Mouse (Mus musculus) heart, embryonic 13.5 days (tissue): ENCODE data around the gene Il12rb1. TPM values are rescaled to one million over a fixed set of nuclear protein-coding genes. Genes with fewer than 3 reads are reported as not detected.

Source experiments
- ATAC-seq: fragments of 200-750 bp; cut with Nextera tagmentation; 2 replicates; pipeline ENCODE4 v1.8.0; 2017; ENCODE audit warnings: moderate TSS enrichment; ENCODE audit not compliant: insufficient number of reproducible peaks, low FRiP score, low TSS enrichment; ENCODE audit errors: extremely low read depth
- H3K27ac ChIP-seq: fragments of 300-500 bp; sonication (generic); replicated peaks from 2 replicates; pipeline ENCODE4 v1.5.1; 2015; ENCODE audit warnings: moderate library complexity, mild to moderate bottlenecking, inconsistent platforms
- H3K27me3 ChIP-seq: fragments of 300-500 bp; sonication (generic); replicated peaks from 2 replicates; pipeline ENCODE4 v1.6.1; 2015; ENCODE audit warnings: mild to moderate bottlenecking, inconsistent platforms
- H3K36me3 ChIP-seq: fragments of 300-500 bp; sonication (generic); 2 replicates; pipeline ENCODE4 v1.6.1; 2015; ENCODE audit warnings: mild to moderate bottlenecking, inconsistent platforms
- H3K4me1 ChIP-seq: fragments of 300-500 bp; sonication (generic); 2 replicates; pipeline ENCODE4 v1.6.1; 2015; ENCODE audit warnings: inconsistent platforms
- H3K4me2 ChIP-seq: fragments of 300-500 bp; sonication (generic); 2 replicates; pipeline ENCODE4 v1.6.1; 2015; ENCODE audit warnings: inconsistent platforms, mild to moderate bottlenecking, moderate library complexity
- H3K4me3 ChIP-seq: fragments of 300-500 bp; sonication (generic); 2 replicates; pipeline ENCODE4 v1.5.1; 2015; ENCODE audit warnings: moderate library complexity, mild to moderate bottlenecking, inconsistent platforms
- H3K9ac ChIP-seq: fragments of 300-500 bp; sonication (generic); 2 replicates; pipeline ENCODE4 v1.6.1; 2015; ENCODE audit warnings: inconsistent platforms, mild to moderate bottlenecking, moderate library complexity
- H3K9me3 ChIP-seq: fragments of 300-500 bp; sonication (generic); 2 replicates; pipeline ENCODE4 v1.6.1; 2016; ENCODE audit warnings: inconsistent platforms
- whole genome bisulfite sequencing: fragments of 180-500 bp; shearing (Covaris S2); methylation state at CpG from one replicate; pipeline ENCODE4 v1.1.7; 2015; ENCODE audit warnings: mixed read lengths; 5-methylcytosine and 5-hydroxymethylcytosine counted together
- polyA plus RNA-seq: library from polyadenylated mRNA; unstranded; fragments of >200 nt; fragmentation: Nextera tagmentation; extraction: Ambion mirVana; gene quantifications from 2 replicates; pipeline ENCODE4 v1.2.1, GENCODE M21; 2015

The Il12rb1 gene
- polyA plus RNA-seq, result not detected in 2 replicates

DNA sequence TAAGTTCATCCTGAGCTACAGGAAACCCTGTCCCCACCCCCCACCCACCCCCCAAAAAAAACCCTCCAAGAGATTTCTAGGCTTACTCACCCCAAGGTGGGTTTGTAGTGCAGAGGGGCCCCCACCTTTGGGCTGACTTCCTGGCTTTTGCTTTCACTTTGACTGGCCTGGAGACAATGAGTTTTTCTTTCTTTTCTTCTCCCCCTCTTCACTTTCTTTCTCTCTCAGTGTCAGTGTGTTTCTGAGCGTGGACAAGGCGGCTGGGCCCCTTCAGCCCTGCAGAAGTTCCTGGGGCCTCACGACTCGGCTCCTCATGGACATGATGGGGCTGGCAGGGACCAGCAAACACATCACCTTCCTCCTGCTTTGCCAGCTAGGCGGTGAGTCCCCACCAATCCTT, at the start of gene Il12rb1:
Gene Il12rb1, plus strand, starts transcription at position 211 of the 400 bp plus-strand sequence.
- H3K4me2 ChIP-seq, result no peak within 1 kb of the TSS
- no peak for ATAC-seq
- 72% methylated on average over 5 of the region's 5 CpGs for WGBS

GRCm38 (mm10) chr8:70758616-70759561, 49.4 kb upstream of the Il12rb1 start:
- no peak overlapping the region for H3K9ac ChIP-seq
- no peaks in the 10 kb centered on the region for H3K9me3 ChIP-seq
- H3K36me3 ChIP-seq, result peaks cover 37% of the 10 kb centered on the region
- ATAC-seq, result no peak
- no peaks in the 10 kb centered on the region for H3K27me3 ChIP-seq
- WGBS, result 68% methylated on average over 19 of the region's 19 CpGs
- 0 out of 2 replicates have a peak overlapping the region, but pooled peaks have one; percentile 73 for H3K4me3 ChIP-seq
- H3K4me1 ChIP-seq, result peaks cover 40% of the 10 kb centered on the region
- H3K27ac ChIP-seq, result no peak overlapping the region
- peak overlapping the region; percentile 96 for H3K4me2 ChIP-seq

More for the DNA sequence above, at the start of gene Il12rb1:
- H3K9me3 ChIP-seq, result no peaks in the 10 kb centered on the region
- H3K36me3 ChIP-seq, result no peaks in the 10 kb centered on the region
- H3K4me1 ChIP-seq, result peaks cover 13% of the 10 kb centered on the region
- no peak within 1 kb of the TSS for H3K27ac ChIP-seq
- H3K9ac ChIP-seq, result no peak within 1 kb of the TSS
- H3K4me3 ChIP-seq, result no peak within 1 kb of the TSS
- peaks cover 72% of the 10 kb centered on the region for H3K27me3 ChIP-seq

GRCm38 (mm10) chr8:70760350-70760749, 47.9 kb upstream of the Il12rb1 start:
- Histone ChIP-seq H3K36me3 (peaks cover 37% of the 10 kb centered on the region), H3K4me3 (peak overlapping the region; percentile 73), H3K4me2 (peak overlapping the region; percentile 96), H3K9ac (peak overlapping the region; percentile 91), H3K4me1 (peaks cover 36% of the 10 kb centered on the region), H3K27me3 (no peaks in the 10 kb centered on the region; the same call in 1 of the 2 replicates), H3K27ac (peak overlapping the region; percentile 76), H3K9me3 (no peaks in the 10 kb centered on the region)
- no peak for ATAC-seq
- 1% methylated on average over 22 of the region's 22 CpGs for whole genome bisulfite sequencing

GRCm38 (mm10) chr8:70760775-70761406, 47.4 kb upstream of the Il12rb1 start, which contains the start of gene Mpv17l2:
Gene Mpv17l2, minus strand, starts transcription at chr8:70760946.
- peak; percentile 93 for ATAC-seq
- under 1% methylated on average over 55 of the region's 55 CpGs for whole genome bisulfite sequencing
- Histone ChIP-seq H3K9ac (peak within 1 kb of the TSS; percentile 91), H3K36me3 (peaks cover 36% of the 10 kb centered on the region), H3K4me1 (peaks cover 37% of the 10 kb centered on the region), H3K27me3 (no peaks in the 10 kb centered on the region; the same call in 1 of the 2 replicates), H3K9me3 (no peaks in the 10 kb centered on the region), H3K27ac (peak within 1 kb of the TSS; percentile 76), H3K4me2 (peak within 1 kb of the TSS; percentile 96), H3K4me3 (peak within 1 kb of the TSS; percentile 73)

- H3K4me1 ChIP-seq, result peaks cover 49% of the 10 kb centered on the region
- no peak overlapping the region for H3K4me2 ChIP-seq
- WGBS, result 72% methylated on average over 1 of the region's 1 CpGs
- H3K36me3 ChIP-seq, result peaks cover 24% of the 10 kb centered on the region
- no peak overlapping the region for H3K9ac ChIP-seq
- no peak for ATAC-seq
- 0 out of 2 replicates have a peak overlapping the region, but pooled peaks have one; percentile 22 for H3K27ac ChIP-seq
- H3K27me3 ChIP-seq, result no peaks in the 10 kb centered on the region; the same call in 1 of the 2 replicates
- H3K9me3 ChIP-seq, result no peaks in the 10 kb centered on the region
- H3K4me3 ChIP-seq, result no peak overlapping the region
Observed at GRCm38 (mm10) chr8:70762118-70762517, 46.1 kb upstream of the Il12rb1 start.

- no peak overlapping the region for H3K4me2 ChIP-seq
- 9% methylated on average over 3 of the region's 3 CpGs for WGBS
- H3K27me3 ChIP-seq, result peaks cover 6% of the 10 kb centered on the region; the same call in 1 of the 2 replicates
- H3K36me3 ChIP-seq, result peaks cover 23% of the 10 kb centered on the region
- H3K4me3 ChIP-seq, result no peak overlapping the region
- ATAC-seq, result no peak
- H3K9me3 ChIP-seq, result no peaks in the 10 kb centered on the region
- peaks cover 49% of the 10 kb centered on the region for H3K4me1 ChIP-seq
- no peak overlapping the region for H3K27ac ChIP-seq
- H3K9ac ChIP-seq, result no peak overlapping the region
Observed at GRCm38 (mm10) chr8:70763354-70763753, 44.9 kb upstream of the Il12rb1 start.

DNA sequence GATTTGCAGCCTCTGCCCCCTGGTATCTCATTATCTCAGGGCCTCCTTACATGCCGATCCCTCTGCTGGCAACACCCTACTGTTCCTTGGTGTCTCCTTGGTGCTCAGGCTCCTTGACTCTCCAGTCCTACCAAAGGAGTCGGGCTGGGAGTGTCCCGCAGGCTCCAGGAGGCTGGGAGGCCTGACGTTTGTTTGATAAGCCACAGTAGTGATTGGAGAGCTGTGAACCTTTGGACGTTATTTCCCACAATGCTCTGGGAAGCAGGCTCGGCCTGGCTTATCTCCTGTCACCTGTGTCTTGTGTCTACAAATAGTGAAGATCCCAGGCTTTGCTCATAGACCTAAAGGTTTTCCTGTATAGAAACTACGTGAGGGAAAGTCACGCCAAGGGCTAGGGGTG, 44.2 kb upstream of the Il12rb1 start:
- Histone ChIP-seq H3K9ac (peak overlapping the region; percentile 25; the same call in 1 of the 2 replicates), H3K4me3 (no peak overlapping the region), H3K4me1 (peaks cover 44% of the 10 kb centered on the region), H3K27me3 (peaks cover 6% of the 10 kb centered on the region; the same call in 1 of the 2 replicates), H3K36me3 (peaks cover 24% of the 10 kb centered on the region), H3K4me2 (no peak overlapping the region), H3K27ac (peak overlapping the region; percentile 12; the same call in 1 of the 2 replicates), H3K9me3 (no peaks in the 10 kb centered on the region)
- WGBS, result 46% methylated on average over 8 of the region's 8 CpGs
- no peak for ATAC-seq

GRCm38 (mm10) chr8:70764676-70765075, 43.6 kb upstream of the Il12rb1 start:
- Histone ChIP-seq H3K4me1 (peaks cover 37% of the 10 kb centered on the region), H3K9ac (no peak overlapping the region), H3K36me3 (peaks cover 29% of the 10 kb centered on the region), H3K4me3 (no peak overlapping the region), H3K4me2 (peak overlapping the region; percentile 91; the same call in 1 of the 2 replicates), H3K9me3 (no peaks in the 10 kb centered on the region), H3K27me3 (peaks cover 6% of the 10 kb centered on the region; the same call in 1 of the 2 replicates), H3K27ac (no peak overlapping the region)
- 88% methylated on average over 13 of the region's 13 CpGs for WGBS
- no peak for ATAC-seq

GRCm38 (mm10) chr8:70765329-70765728, 42.9 kb upstream of the Il12rb1 start:
- WGBS, result 62% methylated on average over 9 of the region's 9 CpGs

GRCm38 (mm10) chr8:70765838-70766570, 42.2 kb upstream of the Il12rb1 start:
- no peak for ATAC-seq
- WGBS, result 3% methylated on average over 34 of the region's 34 CpGs

More at GRCm38 (mm10) chr8:70765329-70765728, 42.9 kb upstream of the Il12rb1 start:
- Histone ChIP-seq H3K4me3 (peak overlapping the region; percentile 56), H3K27ac (no peak overlapping the region), H3K36me3 (peaks cover 35% of the 10 kb centered on the region), H3K4me1 (peaks cover 31% of the 10 kb centered on the region), H3K27me3 (peaks cover 6% of the 10 kb centered on the region; the same call in 1 of the 2 replicates), H3K9ac (peak overlapping the region; percentile 82), H3K9me3 (no peaks in the 10 kb centered on the region), H3K4me2 (peak overlapping the region; percentile 91)
- no peak for ATAC-seq

More at GRCm38 (mm10) chr8:70765838-70766570, 42.2 kb upstream of the Il12rb1 start:
- H3K4me3 ChIP-seq, result peak overlapping the region; percentile 56
- no peak overlapping the region; the same call in 1 of the 2 replicates for H3K27ac ChIP-seq
- H3K4me2 ChIP-seq, result peak overlapping the region; percentile 91
- H3K27me3 ChIP-seq, result peaks cover 6% of the 10 kb centered on the region; the same call in 1 of the 2 replicates
- peaks cover 42% of the 10 kb centered on the region for H3K36me3 ChIP-seq
- peak overlapping the region; percentile 82 for H3K9ac ChIP-seq
- peaks cover 30% of the 10 kb centered on the region for H3K4me1 ChIP-seq
- H3K9me3 ChIP-seq, result no peaks in the 10 kb centered on the region
